Mouse (Mus musculus) lung, embryonic 15.5 days (tissue): ENCODE measurements around the gene Rgs3. TPM values are rescaled to one million over a fixed set of nuclear protein-coding genes. Genes with fewer than 3 reads are reported as not detected.

Experiments
- ATAC-seq: fragments of 200-750 bp; cut with Nextera tagmentation; 2 replicates; pipeline ENCODE4 v1.8.0; 2017; ENCODE audit warnings: moderate number of reproducible peaks, borderline replicate concordance; ENCODE audit not compliant: low FRiP score, low TSS enrichment; ENCODE audit errors: extremely low read depth
- H3K27ac ChIP-seq: fragments of 300-500 bp; sonication (generic); 2 replicates; pipeline ENCODE4 v1.5.1; 2015; ENCODE audit warnings: moderate library complexity, mild to moderate bottlenecking, inconsistent platforms
- H3K27me3 ChIP-seq: fragments of 300-500 bp; sonication (generic); 2 replicates; pipeline ENCODE4 v1.6.1; 2015; ENCODE audit warnings: inconsistent platforms
- H3K36me3 ChIP-seq: fragments of 300-500 bp; sonication (generic); 2 replicates; pipeline ENCODE4 v1.6.1; 2015; ENCODE audit warnings: inconsistent platforms
- H3K4me1 ChIP-seq: fragments of 300-500 bp; sonication (generic); 2 replicates; pipeline ENCODE4 v1.6.1; 2015; ENCODE audit warnings: inconsistent platforms
- H3K4me2 ChIP-seq: fragments of 300-500 bp; sonication (generic); 2 replicates; pipeline ENCODE4 v1.6.1; 2015; ENCODE audit warnings: inconsistent platforms, mild to moderate bottlenecking, moderate library complexity
- H3K4me3 ChIP-seq: fragments of 300-500 bp; sonication (generic); 2 replicates; pipeline ENCODE4 v1.5.1; 2015; ENCODE audit warnings: mild to moderate bottlenecking, inconsistent platforms
- H3K9ac ChIP-seq: fragments of 300-500 bp; sonication (generic); 2 replicates; pipeline ENCODE4 v1.6.1; 2015; ENCODE audit warnings: inconsistent platforms
- H3K9me3 ChIP-seq: fragments of 300-500 bp; sonication (generic); 2 replicates; pipeline ENCODE4 v1.6.1; 2016; ENCODE audit warnings: inconsistent platforms
- WGBS: fragments of 180-500 bp; shearing (Covaris S2); methylation state at CpG from one replicate; pipeline ENCODE4 v1.1.7; 2015; 5-methylcytosine and 5-hydroxymethylcytosine counted together
- polyA plus RNA-seq: library from polyadenylated mRNA; unstranded; fragments of >200 nt; fragmentation: Nextera tagmentation; extraction: Ambion mirVana; gene quantifications from 2 replicates; pipeline ENCODE4 v1.2.1, GENCODE M21; 2015

Rgs3 gene
- polyA plus RNA-seq, 1 experiment from 2014 or later = 53.5 TPM

DNA sequence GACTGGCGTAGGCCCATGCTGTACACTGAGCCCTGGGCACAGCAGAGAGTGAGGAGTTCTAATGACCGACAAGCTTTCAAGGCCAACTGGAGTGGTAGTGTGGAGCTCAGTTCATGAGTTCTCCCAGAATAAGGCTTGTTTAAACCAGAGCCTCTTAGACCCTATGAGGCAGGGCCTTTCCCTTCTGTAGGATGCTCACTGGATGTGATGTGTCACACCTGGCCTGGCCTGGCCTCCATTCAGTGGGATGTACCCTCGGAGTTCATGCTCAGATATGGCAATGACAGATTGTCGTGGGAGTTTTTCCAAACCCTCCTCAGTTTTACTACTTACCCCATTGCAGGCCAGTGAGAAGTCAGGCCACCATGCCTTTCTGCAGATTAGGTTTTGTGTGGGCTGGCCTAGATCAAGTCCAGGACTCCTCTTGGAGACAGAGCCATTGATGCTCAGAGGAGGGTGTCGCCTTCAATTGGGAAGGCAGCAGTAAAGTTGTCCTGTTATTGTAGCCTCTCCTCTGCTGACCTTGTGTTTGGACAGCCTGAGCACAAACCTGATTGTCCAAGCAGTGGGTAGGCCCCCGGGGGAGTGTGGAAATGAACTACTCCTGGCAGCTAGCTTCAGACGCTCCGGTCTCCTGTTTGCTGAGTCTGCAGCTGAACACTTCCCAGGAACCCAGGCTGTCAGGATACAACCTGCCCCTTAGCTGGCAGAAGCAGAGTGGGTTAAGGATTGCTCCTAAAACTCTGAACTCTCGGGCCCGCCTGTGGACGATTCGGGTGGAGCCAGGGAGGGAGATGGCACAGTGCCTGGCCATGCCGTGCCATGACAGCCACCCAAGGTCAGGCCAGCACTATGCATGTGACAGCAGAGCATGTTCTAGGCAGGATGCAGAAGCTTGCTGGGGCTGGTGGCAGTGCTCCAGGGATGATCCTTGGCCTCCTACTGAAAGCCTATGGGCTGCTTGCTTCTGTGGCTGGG lies 109.7 kb downstream of the Rgs3 start:
- Histone ChIP-seq H3K36me3 (no peaks in the 10 kb centered on the region), H3K9me3 (no peaks in the 10 kb centered on the region), H3K4me3 (no peak overlapping the region), H3K4me2 (no peak overlapping the region), H3K27me3 (no peaks in the 10 kb centered on the region), H3K9ac (no peak overlapping the region), H3K4me1 (peaks cover 20% of the 10 kb centered on the region), H3K27ac (peak overlapping the region; percentile 21; the same call in 1 of the 2 replicates)
- 58% methylated on average over 13 of the region's 13 CpGs for WGBS
- ATAC-seq = no peak

DNA sequence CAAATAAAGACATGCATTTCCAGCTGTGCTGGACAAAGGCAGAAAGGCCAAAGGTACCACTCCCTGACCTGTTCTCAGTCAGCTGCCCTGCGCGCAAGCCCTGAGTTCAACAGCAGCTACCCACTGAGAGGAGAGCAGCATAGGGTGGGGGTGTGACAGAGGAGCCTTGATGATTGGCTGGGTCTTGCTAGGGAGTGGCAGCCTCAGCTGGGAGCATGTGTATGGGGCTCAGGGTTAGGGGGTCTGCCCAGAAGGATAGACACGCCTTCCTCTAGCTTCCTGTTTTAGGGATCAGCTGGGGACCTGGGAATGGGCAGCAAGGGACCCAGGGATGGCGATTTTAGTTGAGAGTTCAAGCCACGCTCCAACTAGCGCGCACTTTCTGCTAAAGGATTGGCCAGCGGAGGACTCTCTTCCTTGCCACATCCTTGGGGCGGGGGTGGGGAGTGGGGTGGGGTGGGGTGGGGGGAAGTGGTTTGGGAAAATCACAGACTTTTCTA lies 113.9 kb downstream of the Rgs3 start:
- Histone ChIP-seq H3K36me3 (no peaks in the 10 kb centered on the region), H3K9ac (no peak overlapping the region), H3K4me1 (peaks cover 51% of the 10 kb centered on the region), H3K27ac (peak overlapping the region; percentile 49; the same call in 1 of the 2 replicates), H3K4me3 (peak overlapping the region; percentile 53), H3K9me3 (no peaks in the 10 kb centered on the region), H3K27me3 (no peaks in the 10 kb centered on the region), H3K4me2 (peak overlapping the region; percentile 68)
- 8% methylated on average over 9 of the region's 9 CpGs for WGBS
- peak; percentile 71; the same call in 1 of the 2 replicates for ATAC-seq

DNA sequence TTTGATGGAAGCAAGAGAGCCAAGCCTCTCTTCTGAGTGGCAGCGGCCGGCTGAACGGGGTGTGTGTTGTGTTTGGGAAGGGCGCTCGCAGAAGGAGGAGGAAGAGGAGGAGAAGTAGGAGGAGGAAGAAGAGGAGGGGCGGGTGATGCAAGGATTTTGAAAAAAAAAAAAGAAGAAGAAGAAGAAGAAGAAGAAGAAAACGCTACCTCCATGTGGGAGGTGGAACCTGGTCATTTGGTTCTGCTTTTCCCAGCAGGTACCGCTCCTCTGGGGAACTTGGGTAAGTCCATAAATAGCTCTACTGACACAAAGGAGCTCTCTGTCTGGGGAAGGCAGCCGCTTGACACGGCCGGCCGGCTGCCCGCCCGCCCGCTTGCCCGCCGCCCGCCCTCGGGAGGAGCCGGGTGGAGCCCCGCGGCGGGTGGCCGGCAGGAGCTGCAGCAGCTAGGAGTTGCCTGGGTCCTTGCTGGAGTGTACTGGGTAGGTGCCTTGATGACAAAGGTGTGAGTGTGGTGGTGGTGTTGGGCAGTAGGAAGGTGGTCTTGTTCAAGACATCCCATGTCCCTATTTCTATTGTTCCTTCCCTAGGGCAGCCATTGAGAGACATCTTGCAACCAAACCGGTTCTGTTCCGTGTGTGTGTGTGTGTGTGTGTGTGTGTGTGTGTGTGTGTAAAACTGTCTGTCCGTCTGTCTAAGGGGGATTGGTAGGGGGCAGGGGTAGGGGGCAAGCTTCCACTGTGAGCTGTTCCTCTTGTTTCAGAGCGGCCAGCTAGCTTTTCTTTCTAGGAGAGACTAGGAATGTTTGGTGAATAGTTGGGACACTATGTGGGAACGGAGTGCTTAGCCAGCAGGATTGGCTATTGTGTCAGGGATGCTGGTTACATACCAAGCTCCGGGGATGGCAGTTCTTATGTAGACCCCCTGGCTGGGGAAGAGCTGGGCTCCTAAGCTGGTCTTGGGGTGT lies 114.7 kb downstream of the Rgs3 start:
- no peaks in the 10 kb centered on the region for H3K9me3 ChIP-seq
- H3K36me3 ChIP-seq = no peaks in the 10 kb centered on the region
- peak; percentile 60; the same call in 1 of the 2 replicates for ATAC-seq
- peaks cover 45% of the 10 kb centered on the region for H3K4me1 ChIP-seq
- peak overlapping the region; percentile 49 for H3K27ac ChIP-seq
- H3K4me3 ChIP-seq = peak overlapping the region; percentile 53
- H3K27me3 ChIP-seq = no peaks in the 10 kb centered on the region
- peak overlapping the region; percentile 44 for H3K9ac ChIP-seq
- peak overlapping the region; percentile 68 for H3K4me2 ChIP-seq
- 6% methylated on average over 30 of the region's 30 CpGs for whole genome bisulfite sequencing

DNA sequence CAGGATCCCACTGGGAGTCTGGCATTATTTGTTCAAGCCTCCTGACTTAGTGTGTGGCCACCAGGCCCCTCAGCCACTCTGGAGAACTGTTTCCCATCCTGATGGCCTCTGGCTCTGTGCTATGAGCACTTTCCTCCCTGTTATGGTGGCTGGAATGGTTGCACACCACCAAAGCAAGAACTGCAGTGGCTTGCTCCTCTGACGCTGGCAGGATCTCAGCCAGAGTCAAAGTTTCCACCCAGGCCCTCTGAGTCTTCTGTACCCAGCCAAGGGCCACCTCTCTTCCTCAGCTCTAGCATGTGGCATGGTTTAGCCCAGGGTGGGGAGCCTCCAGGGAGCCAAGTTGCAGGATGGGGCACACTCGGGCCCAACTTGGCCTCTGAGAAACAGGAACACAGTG lies 115.7 kb downstream of the Rgs3 start:
- no peaks in the 10 kb centered on the region for H3K9me3 ChIP-seq
- WGBS = 75% methylated on average over 2 of the region's 2 CpGs
- peak overlapping the region; percentile 53 for H3K4me3 ChIP-seq
- no peak for ATAC-seq
- H3K27ac ChIP-seq = no peak overlapping the region
- H3K4me1 ChIP-seq = peaks cover 38% of the 10 kb centered on the region
- 0 out of 2 replicates have a peak, but pooled peaks cover 2% of the 10 kb centered on the region for H3K36me3 ChIP-seq
- peak overlapping the region; percentile 44 for H3K9ac ChIP-seq
- H3K4me2 ChIP-seq = peak overlapping the region; percentile 68
- H3K27me3 ChIP-seq = no peaks in the 10 kb centered on the region

DNA sequence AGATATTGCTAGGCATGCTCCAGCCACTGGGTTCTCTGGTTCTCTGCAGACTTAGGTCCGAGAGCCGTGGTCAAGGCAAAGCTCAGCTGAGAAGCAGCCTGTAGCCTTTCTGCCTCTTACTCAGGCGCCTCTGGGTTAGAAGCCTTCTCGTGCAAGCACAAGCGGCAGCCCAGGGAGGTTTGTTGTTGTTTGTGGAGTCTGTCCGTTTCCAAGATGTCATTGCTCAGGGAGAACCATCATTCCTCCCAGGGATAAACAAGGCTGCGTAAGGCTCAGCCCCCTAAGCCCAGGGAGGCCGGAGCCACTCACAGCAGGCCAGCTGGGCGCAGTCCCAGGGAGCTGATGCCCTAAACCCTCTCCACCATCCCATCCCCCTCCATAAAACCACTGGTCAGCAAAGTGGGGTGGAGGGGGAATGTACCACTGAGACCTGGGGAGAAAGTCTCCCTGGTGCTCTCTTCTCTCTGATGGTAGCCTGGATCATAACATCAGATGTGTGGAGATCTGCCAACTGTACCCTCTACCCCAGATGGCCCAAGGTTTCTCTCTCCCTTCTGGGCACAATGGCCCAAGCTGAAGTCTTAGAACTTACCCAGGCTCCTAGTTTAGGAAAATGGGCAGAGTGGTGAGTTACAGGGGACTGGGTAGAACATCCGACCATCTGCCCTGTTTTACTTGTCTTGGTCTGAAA lies 117.5 kb downstream of the Rgs3 start:
- ATAC-seq = no peak
- Histone ChIP-seq H3K4me2 (peak overlapping the region; percentile 16; the same call in 1 of the 2 replicates), H3K4me1 (peaks cover 38% of the 10 kb centered on the region)

DNA sequence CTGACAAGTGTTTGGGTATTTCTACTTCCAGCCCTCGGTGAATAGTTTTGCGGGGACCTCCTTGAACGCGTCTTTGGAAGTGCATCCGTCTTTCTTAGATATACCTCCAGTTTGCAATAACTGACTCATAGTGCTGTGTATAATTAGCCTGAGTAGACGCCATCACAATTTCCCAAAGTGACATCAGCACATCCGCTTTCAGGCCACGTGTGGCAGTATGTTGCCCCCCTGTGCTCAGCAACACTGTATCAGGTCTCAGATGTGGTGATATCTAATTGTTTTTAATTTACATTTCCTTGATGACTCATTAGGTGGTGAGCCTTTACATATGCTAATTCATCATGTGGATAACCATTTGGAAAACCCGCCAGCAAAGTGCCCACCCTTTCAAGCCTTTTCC lies 119.5 kb downstream of the Rgs3 start:
- Histone ChIP-seq H3K4me3 (no peak overlapping the region), H3K36me3 (0 out of 2 replicates have a peak, but pooled peaks cover 3% of the 10 kb centered on the region), H3K9me3 (no peaks in the 10 kb centered on the region), H3K4me2 (no peak overlapping the region), H3K27ac (no peak overlapping the region), H3K4me1 (peaks cover 30% of the 10 kb centered on the region), H3K9ac (no peak overlapping the region), H3K27me3 (no peaks in the 10 kb centered on the region)
- WGBS = 80% methylated on average over 9 of the region's 9 CpGs
- no peak for ATAC-seq

More for the DNA sequence above, 117.5 kb downstream of the Rgs3 start:
- no peaks in the 10 kb centered on the region for H3K9me3 ChIP-seq
- no peak overlapping the region for H3K4me3 ChIP-seq
- H3K27me3 ChIP-seq = no peaks in the 10 kb centered on the region
- H3K27ac ChIP-seq = no peak overlapping the region
- peak overlapping the region; percentile 22; the same call in 1 of the 2 replicates for H3K9ac ChIP-seq
- 48% methylated on average over 10 of the region's 10 CpGs for WGBS
- H3K36me3 ChIP-seq = 0 out of 2 replicates have a peak, but pooled peaks cover 3% of the 10 kb centered on the region

DNA sequence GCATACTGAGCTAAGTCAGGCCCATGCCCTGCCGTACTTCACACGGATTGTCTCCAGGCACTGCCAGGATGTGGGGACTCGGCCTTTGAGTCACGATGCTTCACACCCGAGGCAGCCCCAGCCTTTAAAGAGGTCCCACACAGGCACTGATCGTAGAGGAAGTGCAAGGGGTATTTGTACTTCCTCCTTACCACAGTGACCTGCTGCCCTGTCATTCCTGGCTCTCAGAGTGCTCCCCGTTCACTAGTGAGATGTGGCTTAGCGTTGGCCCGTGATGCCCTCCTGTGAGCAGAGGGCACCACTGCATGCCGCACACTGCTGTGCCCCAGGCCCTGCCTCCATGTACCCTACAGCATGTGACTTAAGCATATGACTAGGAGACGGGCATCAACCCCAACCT lies 121.8 kb downstream of the Rgs3 start:
- Histone ChIP-seq H3K27me3 (no peaks in the 10 kb centered on the region), H3K27ac (no peak overlapping the region), H3K9ac (no peak overlapping the region), H3K4me2 (no peak overlapping the region), H3K9me3 (no peaks in the 10 kb centered on the region), H3K4me3 (no peak overlapping the region), H3K36me3 (0 out of 2 replicates have a peak, but pooled peaks cover 3% of the 10 kb centered on the region), H3K4me1 (peaks cover 20% of the 10 kb centered on the region)
- ATAC-seq = no peak
- 60% methylated on average over 11 of the region's 11 CpGs for WGBS

DNA sequence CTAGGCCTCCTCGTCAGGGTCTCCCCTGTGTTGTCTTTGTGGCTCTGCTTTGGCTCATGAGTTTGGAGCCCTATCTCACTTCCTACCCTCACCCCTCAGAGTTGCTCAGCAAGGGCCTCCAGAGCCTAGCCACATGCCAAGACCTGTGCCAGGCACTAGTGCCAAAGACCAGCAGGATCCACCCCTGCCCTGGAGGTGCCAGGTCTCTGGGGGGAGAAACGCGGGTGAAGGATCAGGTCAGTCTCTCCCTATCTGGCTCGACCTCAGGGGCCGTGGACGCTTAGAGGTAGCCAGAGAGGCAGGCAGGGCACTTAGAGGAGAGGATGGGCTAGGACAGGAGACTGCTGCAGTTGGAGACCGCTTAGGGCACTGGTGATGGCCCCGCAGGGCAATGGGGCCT lies 122.7 kb downstream of the Rgs3 start:
- 0 out of 2 replicates have a peak, but pooled peaks cover 3% of the 10 kb centered on the region for H3K36me3 ChIP-seq
- H3K4me3 ChIP-seq = no peak overlapping the region
- H3K9me3 ChIP-seq = no peaks in the 10 kb centered on the region
- H3K4me2 ChIP-seq = no peak overlapping the region
- no peak overlapping the region for H3K9ac ChIP-seq
- WGBS = 64% methylated on average over 8 of the region's 8 CpGs
- no peaks in the 10 kb centered on the region for H3K27me3 ChIP-seq
- peaks cover 19% of the 10 kb centered on the region for H3K4me1 ChIP-seq
- ATAC-seq = no peak
- H3K27ac ChIP-seq = no peak overlapping the region

DNA sequence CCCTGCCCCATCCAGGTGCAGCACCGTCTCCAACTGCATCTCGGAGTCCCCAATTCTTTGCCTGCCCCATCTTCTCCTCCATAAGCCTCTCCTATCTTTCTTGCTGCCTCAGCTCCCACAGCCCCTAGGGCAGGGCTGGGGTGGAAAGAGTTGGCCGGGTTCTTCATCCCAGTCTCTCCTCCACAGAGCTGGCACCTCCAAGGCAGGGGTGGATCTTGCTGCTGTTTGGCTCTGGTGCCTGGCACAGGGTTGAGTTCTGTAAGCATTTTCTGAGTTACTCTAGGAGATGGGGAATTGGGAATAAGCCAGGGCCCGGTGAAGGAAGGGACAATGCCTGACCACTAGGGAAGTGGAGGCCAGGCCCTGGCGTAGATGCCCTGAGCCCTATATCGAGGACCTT lies 123.5 kb downstream of the Rgs3 start:
- 0 out of 2 replicates have a peak, but pooled peaks cover 3% of the 10 kb centered on the region for H3K36me3 ChIP-seq
- H3K4me3 ChIP-seq = no peak overlapping the region
- no peak overlapping the region for H3K9ac ChIP-seq
- no peak overlapping the region for H3K4me2 ChIP-seq
- ATAC-seq = no peak
- H3K4me1 ChIP-seq = peaks cover 17% of the 10 kb centered on the region
- H3K27ac ChIP-seq = no peak overlapping the region
- H3K27me3 ChIP-seq = no peaks in the 10 kb centered on the region
- WGBS = 90% methylated on average over 6 of the region's 6 CpGs
- H3K9me3 ChIP-seq = no peaks in the 10 kb centered on the region

DNA sequence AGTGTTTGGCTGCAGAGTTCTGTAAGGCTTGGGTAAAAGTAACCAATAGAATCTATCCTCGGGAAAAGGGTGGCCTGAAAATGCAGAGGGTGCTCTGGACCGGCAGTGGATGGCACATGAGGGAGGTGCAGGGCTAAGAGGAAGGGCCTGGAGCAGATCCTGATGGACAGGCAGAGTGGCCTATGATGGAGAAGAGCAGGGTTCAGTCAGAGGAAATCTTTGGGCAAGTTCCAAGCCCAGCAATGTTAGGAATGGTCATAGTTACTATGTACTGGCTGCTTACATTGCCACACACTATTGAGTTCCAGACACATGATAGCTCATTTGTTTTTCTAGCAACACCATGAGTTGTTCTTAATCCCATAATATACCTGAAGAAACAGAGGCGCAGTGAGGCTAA lies 124.7 kb downstream of the Rgs3 start:
- no peaks in the 10 kb centered on the region for H3K27me3 ChIP-seq
- H3K4me3 ChIP-seq = no peak overlapping the region
- H3K9ac ChIP-seq = no peak overlapping the region
- H3K4me2 ChIP-seq = no peak overlapping the region
- no peaks in the 10 kb centered on the region for H3K9me3 ChIP-seq
- 71% methylated on average over 3 of the region's 3 CpGs for WGBS
- no peak for ATAC-seq
- H3K36me3 ChIP-seq = 0 out of 2 replicates have a peak, but pooled peaks cover 3% of the 10 kb centered on the region
- H3K27ac ChIP-seq = no peak overlapping the region
- peaks cover 17% of the 10 kb centered on the region for H3K4me1 ChIP-seq

DNA sequence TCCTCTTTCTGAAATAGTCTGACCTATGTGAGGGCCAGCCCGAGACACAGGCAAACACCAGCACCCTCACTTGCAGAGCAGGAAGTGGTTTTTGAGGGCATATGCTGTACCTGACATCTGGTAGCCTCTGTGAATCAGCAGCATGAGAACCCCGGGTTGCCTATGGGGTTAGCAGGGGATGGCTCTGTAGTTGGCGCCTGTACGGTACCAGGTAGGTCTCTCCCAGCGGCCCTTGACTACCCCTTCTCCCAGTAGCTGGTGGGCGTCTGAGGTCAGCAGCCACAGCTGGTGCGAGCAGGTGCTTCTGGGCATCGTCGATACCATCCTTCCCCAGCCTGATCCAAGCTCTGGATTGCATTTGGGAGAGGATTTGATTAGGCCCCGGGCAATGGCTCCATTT lies 125.6 kb downstream of the Rgs3 start:
- no peak overlapping the region for H3K4me2 ChIP-seq
- no peaks in the 10 kb centered on the region for H3K27me3 ChIP-seq
- no peak overlapping the region for H3K9ac ChIP-seq
- H3K27ac ChIP-seq = no peak overlapping the region
- WGBS = 80% methylated on average over 10 of the region's 10 CpGs
- ATAC-seq = no peak
- no peaks in the 10 kb centered on the region for H3K9me3 ChIP-seq
- 0 out of 2 replicates have a peak, but pooled peaks cover 3% of the 10 kb centered on the region for H3K36me3 ChIP-seq
- no peak overlapping the region for H3K4me3 ChIP-seq
- peaks cover 17% of the 10 kb centered on the region for H3K4me1 ChIP-seq
